Mouse (Mus musculus) ES-E14 (cell line): ENCODE data around the gene Fam81b. TPM values are rescaled to one million over a fixed set of nuclear protein-coding genes. Genes with fewer than 3 reads are reported as not detected.

ENCODE experiments used
- DNase-seq: peaks from one replicate; pipeline ENCODE4 v3.0.0-alpha.2; 2013; ENCODE audit warnings: low read depth, low spot score
- H3K27ac ChIP-seq: 2 replicates; pipeline ENCODE4 v1.5.1; 2012; ENCODE audit warnings: low read depth, mild to moderate bottlenecking, low read length, moderate library complexity, mixed read lengths; ENCODE audit not compliant: poor library complexity, insufficient read depth, severe bottlenecking
- H3K36me3 ChIP-seq: 2 replicates; pipeline ENCODE4 v1.6.1; 2012; ENCODE audit warnings: mild to moderate bottlenecking, low read length, moderate library complexity, mixed read lengths; ENCODE audit not compliant: control insufficient read depth, poor library complexity, insufficient read depth, severe bottlenecking
- H3K4me1 ChIP-seq, 2 experiments: fragments of 150-350 bp in 1 of 2; sonication (generic) in 1 of 2; 2 replicates each; pipeline ENCODE4 v1.6.1; 2012; ENCODE audit warnings: low read length in 2 of 2, mild to moderate bottlenecking in 1 of 2, mixed read lengths in 1 of 2; ENCODE audit not compliant: control insufficient read depth in 2 of 2, insufficient read depth in 2 of 2, poor library complexity in 1 of 2
- H3K4me3 ChIP-seq, 2 experiments: fragments of 150-350 bp in 1 of 2; sonication (generic) in 1 of 2; 2 replicates each; pipeline ENCODE4 v1.5.1; 2012; ENCODE audit warnings: low read length in 2 of 2, low read depth in 1 of 2, mild to moderate bottlenecking in 1 of 2, mixed read lengths in 1 of 2; ENCODE audit not compliant: insufficient read depth in 1 of 2, poor library complexity in 1 of 2, severe bottlenecking in 1 of 2
- H3K9ac ChIP-seq: 2 replicates; pipeline ENCODE4 v1.6.1; 2012; ENCODE audit warnings: low read depth, mild to moderate bottlenecking, low read length, mixed read lengths; ENCODE audit not compliant: poor library complexity, insufficient read depth, severe bottlenecking
- H3K9me3 ChIP-seq: fragments of 150-350 bp; sonication (generic); 2 replicates; pipeline ENCODE4 v1.6.1; 2012; ENCODE audit warnings: low read depth, mild to moderate bottlenecking, low read length; ENCODE audit not compliant: control insufficient read depth, insufficient read depth
- CHD2 ChIP-seq: IDR thresholded peaks from 2 replicates; pipeline ENCODE4 v1.6.1; 2014; ENCODE audit warnings: mild to moderate bottlenecking, low read depth, low read length, inconsistent platforms
- HCFC1 ChIP-seq: IDR thresholded peaks from 2 replicates; pipeline ENCODE4 v1.6.1; 2012; ENCODE audit warnings: low read length, inconsistent platforms, borderline replicate concordance; ENCODE audit not compliant: insufficient read depth
- MAFK ChIP-seq: IDR thresholded peaks from 2 replicates; pipeline ENCODE4 v1.6.1; 2014; ENCODE audit warnings: mild to moderate bottlenecking, low read depth, low read length, inconsistent platforms; ENCODE audit not compliant: insufficient read depth
- ZC3H11A ChIP-seq: IDR thresholded peaks from 2 replicates; pipeline ENCODE4 v1.6.1; 2012; ENCODE audit warnings: low read depth, mild to moderate bottlenecking, inconsistent platforms, low read length, borderline replicate concordance
- ZNF384 ChIP-seq: IDR thresholded peaks from 2 replicates; pipeline ENCODE4 v1.6.1; 2012; ENCODE audit warnings: low read depth, low read length, inconsistent platforms
- in situ Hi-C, 2 experiments: fragments of 600-800 bp; cut with MboI; formaldehyde crosslinking; loops; one replicate each; pipeline ENCODE4 v1.15.1; 2025; ENCODE audit warnings: low sequenced_read_pairs in 2 of 2, inconsistent platforms in 1 of 2; ENCODE audit not compliant: unreplicated experiment in 2 of 2
- total RNA-seq: library from RNA; depleted of rRNA; stranded (reverse); fragments of 300-350 nt; gene quantifications from 2 replicates; pipeline ENCODE4 v1.2.3, GENCODE M21; 2012

Fam81b gene
- total RNA-seq, 1 experiment = not detected

DNA sequence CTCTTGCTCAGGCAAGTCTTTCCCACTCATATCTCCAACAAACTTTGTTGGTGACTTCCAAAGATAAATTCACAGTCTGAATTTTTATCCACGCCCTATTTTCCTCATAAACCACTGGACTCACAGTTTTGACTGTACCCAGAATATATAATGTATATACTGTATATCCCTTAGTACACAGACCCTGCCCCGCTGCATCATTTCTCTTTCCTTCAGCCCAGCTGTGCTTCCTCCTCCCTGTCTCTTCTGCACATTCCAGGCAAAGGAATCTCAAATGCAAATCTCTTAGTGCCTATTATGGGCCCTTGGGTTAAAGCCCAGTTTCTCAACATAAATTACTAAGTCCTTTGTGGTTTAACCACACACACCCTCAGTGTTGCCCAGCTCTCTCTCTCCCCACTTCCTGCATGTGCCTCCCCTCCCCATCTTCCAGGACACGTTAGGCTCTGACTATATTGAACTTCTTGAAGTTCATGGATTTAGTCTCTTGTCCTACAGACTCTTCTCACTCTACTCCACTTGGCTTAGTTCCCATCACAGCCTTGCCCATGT is 107.5 kb downstream of the Fam81b start:
- no peaks in the 10 kb centered on the region for H3K9me3 ChIP-seq
- peaks cover 2% of the 10 kb centered on the region for H3K36me3 ChIP-seq
- no peak overlapping the region for H3K27ac ChIP-seq
- H3K4me1 ChIP-seq = no peaks in the 10 kb centered on the region
- H3K4me3 ChIP-seq = no peak overlapping the region
- no peak overlapping the region for H3K9ac ChIP-seq
- DNase-seq = no peak
- in situ Hi-C loops = no loop called here
- TF ChIP-seq ZNF384 = no peak
- TF ChIP-seq CHD2 = no peak
- TF ChIP-seq ZC3H11A = no peak
- no peak for TF ChIP-seq HCFC1
- TF ChIP-seq MAFK = no peak

- Histone ChIP-seq H3K9me3 (no peaks in the 10 kb centered on the region), H3K36me3 (peaks cover 2% of the 10 kb centered on the region)
- in situ Hi-C loops = no loop called here
Measured at GRCm38 (mm10) chr13:76195431-76196138, 109.3 kb downstream of the Fam81b start.

DNA sequence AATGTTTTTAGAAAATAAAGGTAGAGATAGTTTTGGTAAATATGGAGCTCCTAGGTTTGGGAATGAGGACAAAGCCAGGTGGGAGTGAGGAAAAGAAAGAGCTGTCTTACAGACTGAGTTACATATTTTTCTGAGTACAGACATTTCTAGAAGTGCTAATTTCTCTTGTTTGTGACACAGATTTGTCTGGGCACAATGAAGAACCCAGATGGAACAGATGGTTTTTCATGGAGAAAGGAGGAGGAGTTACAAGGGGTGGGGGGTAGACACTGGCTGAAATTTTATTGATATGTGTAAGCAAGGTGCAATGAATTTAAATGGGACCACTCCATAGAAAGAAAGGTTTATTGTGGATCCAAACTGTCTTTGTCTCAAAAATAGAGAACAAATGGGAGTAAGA is 109.9 kb downstream of the Fam81b start:
- no peak for TF ChIP-seq MAFK
- TF ChIP-seq ZC3H11A = no peak
- TF ChIP-seq HCFC1 = no peak
- Histone ChIP-seq H3K4me3 (no peak overlapping the region), H3K4me1 (no peaks in the 10 kb centered on the region), H3K9ac (no peak overlapping the region), H3K27ac (no peak overlapping the region), H3K9me3 (no peaks in the 10 kb centered on the region), H3K36me3 (peaks cover 2% of the 10 kb centered on the region)
- DNase-seq = no peak
- in situ Hi-C loops = no loop called here

More at GRCm38 (mm10) chr13:76195431-76196138, 109.3 kb downstream of the Fam81b start:
- TF ChIP-seq HCFC1 (no peak), CHD2 (no peak), ZC3H11A (no peak), ZNF384 (no peak)
- H3K9ac ChIP-seq = no peak overlapping the region
- H3K4me3 ChIP-seq = no peak overlapping the region
- no peak for DNase-seq
- no peak overlapping the region for H3K27ac ChIP-seq
- no peaks in the 10 kb centered on the region for H3K4me1 ChIP-seq

GRCm38 (mm10) chr13:76190273-76190672 is 114.6 kb downstream of the Fam81b start:
- no peaks in the 10 kb centered on the region for H3K4me1 ChIP-seq

More at GRCm38 (mm10) chr13:76190273-76190672, 114.6 kb downstream of the Fam81b start:
- TF ChIP-seq HCFC1 (no peak), CHD2 (no peak), MAFK (no peak), ZC3H11A (no peak), ZNF384 (no peak)
- H3K4me3 ChIP-seq = no peak overlapping the region
- in situ Hi-C loops = no loop called here
- H3K36me3 ChIP-seq = peaks cover 4% of the 10 kb centered on the region
- no peak overlapping the region for H3K9ac ChIP-seq
- H3K9me3 ChIP-seq = no peaks in the 10 kb centered on the region
- H3K27ac ChIP-seq = no peak overlapping the region
- DNase-seq = no peak
